Mouse (Mus musculus) CD4-positive, CD25-positive, alpha-beta regulatory T cell, adult 9 weeks (primary cell): ENCODE data around the gene Wdr76. TPM values are rescaled to one million over a fixed set of nuclear protein-coding genes. Genes with fewer than 3 reads are reported as not detected.

ENCODE experiments used
- polyA plus RNA-seq: library from polyadenylated mRNA; unstranded; fragments of 100-300 nt; shearing (Covaris generic); gene quantifications from one replicate; pipeline ENCODE4 v1.2.1, GENCODE M21; 2017

Wdr76 gene
- polyA plus RNA-seq = 6.9 TPM

DNA sequence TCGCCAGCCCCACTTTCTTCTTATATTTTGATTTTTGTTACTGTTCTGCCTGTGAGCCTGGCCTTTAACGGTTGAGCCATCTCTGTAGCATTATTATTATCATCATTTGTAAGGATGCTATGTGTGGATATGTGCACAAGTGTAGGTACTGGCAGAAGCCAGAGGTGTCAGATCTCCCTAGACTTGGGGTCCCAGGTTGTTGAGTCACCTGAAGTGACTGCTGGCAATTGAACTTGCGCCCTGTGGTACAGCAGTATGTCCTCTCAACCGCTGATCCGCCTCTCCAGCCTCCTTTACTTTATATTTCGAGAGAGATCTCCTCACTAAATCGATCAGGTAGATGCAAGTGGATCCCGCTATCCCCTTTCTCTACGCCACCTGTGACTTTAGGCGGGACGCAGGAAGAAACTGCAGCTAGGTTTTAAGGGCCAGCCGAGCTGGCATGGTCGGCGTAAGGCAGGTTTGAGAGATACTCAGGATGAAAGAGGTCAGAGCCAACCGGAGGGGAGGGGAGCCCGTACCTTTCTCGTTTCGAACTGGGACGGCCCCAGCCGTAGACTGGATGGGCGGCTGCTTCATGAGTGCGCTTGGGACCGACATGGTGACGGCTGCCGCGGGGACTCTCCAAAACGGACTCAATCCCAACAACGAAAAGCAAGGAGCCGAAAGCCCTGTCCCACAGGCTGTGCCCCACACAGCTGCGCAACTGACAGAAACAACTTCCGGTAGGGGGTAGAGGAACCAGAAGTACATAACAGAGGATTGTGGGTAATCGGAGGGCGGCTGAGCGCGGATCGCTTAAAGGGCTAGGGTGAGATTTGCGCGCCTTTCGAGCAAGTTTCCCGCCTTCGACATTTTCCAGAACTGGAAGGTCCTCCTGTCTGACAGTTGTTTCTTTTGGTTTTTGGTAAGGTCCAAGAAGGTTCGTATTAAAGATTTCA is at the start of gene Wdr76, which contains the start of gene Mfap1a:
Gene Wdr76 (plus strand): TSS at position 782 of the 941 bp plus-strand sequence.
Gene Mfap1a (minus strand): TSS at position 724 of the 941 bp plus-strand sequence.

GRCm38 (mm10) chr2:121473301-121474179 is 33.0 kb upstream of the Wdr76 start, which contains the start of gene Mfap1b:
TSS of gene Mfap1b (minus strand) at chr2:121474067.

Other genes starting within 250 kb of the Wdr76 start
- gene Trp53bp1, start 235.3 kb upstream of the Wdr76 start, polyA plus RNA-seq = 79.0 TPM
- gene Map1a, start 217.1 kb upstream of the Wdr76 start, polyA plus RNA-seq = 0.06 TPM
- gene Ppip5k1, start 151.3 kb upstream of the Wdr76 start, polyA plus RNA-seq = 12.6 TPM
- not detected for gene Ckmt1, start 149.0 kb upstream of the Wdr76 start, polyA plus RNA-seq
- 0.42 TPM for gene Strc, start 119.6 kb upstream of the Wdr76 start, polyA plus RNA-seq
- 309 TPM for gene Pdia3, start 92.9 kb upstream of the Wdr76 start, polyA plus RNA-seq
- gene Catsper2, start 92.9 kb upstream of the Wdr76 start, polyA plus RNA-seq = 2.6 TPM
- 0.65 TPM for gene Ell3, start 62.4 kb upstream of the Wdr76 start, polyA plus RNA-seq
- 626 TPM for gene Serf2, start 57.5 kb upstream of the Wdr76 start, polyA plus RNA-seq
- gene Hypk, start 53.4 kb upstream of the Wdr76 start, polyA plus RNA-seq = 156 TPM
- gene Serinc4, start 49.9 kb upstream of the Wdr76 start, polyA plus RNA-seq = 0.36 TPM
- gene Mfap1b, start 32.7 kb upstream of the Wdr76 start, polyA plus RNA-seq = 115 TPM
- 37.0 TPM for gene Mfap1a, start 58 bp upstream of the Wdr76 start, polyA plus RNA-seq